Mouse (Mus musculus) lung, postnatal 36 days (tissue): ENCODE data around the gene Fam83d.
A peak's percentile ranks its signal among the peaks of the same experiment; 100 is the strongest.
"Not testable (repeated sequence)": the region's sequence is repeated elsewhere in the genome, so short reads cannot be mapped to it uniquely, and the experiment has no call there.

ENCODE experiments used
- DNase-seq: peaks from one replicate; pipeline ENCODE4 v3.0.0; 2022; ENCODE audit warnings: mixed read lengths

Gene Fam83d

GRCm38 (mm10) chr2:158767742-158768339 is at the start of gene Fam83d:
Gene Fam83d, plus strand, starts transcription at chr2:158768093.
- peak; percentile 99 for DNase-seq

- peak; percentile 44 for DNase-seq
These were observed 48.9 kb upstream of the Fam83d start for GRCm38 (mm10) chr2:158718816-158719549.

DNA sequence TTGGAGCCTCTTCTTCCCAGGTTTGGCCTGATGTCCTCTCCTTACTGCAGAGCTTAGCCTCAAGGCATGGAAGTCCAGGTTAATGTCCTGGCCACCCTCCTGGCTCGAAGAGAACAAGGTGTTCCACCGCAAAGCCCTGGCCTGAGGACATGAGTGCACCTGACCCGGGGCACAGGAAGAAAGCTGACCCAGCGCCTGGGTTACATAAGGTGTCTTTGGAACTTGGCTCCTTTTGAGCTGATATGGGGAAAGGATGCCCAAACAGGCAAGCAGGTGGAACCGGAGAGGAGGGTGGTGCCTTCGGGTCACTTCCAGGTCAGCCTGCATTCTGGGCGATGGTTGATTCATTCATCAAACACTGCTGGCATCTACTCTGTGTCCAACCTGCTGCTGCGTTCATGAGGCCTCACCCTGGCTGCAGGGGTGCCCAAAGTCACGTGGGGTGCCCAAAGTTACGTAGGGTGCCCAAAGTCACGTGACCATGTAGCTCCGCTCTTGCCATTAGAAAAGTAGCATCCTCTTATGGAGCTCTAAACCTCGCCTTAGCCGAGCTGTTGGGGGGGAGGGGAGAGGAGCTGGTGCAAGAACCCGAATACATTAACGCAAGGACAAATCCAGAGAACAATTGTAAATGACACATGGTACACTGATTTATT is 47.0 kb upstream of the Fam83d start:
- DNase-seq, result no peak

DNA sequence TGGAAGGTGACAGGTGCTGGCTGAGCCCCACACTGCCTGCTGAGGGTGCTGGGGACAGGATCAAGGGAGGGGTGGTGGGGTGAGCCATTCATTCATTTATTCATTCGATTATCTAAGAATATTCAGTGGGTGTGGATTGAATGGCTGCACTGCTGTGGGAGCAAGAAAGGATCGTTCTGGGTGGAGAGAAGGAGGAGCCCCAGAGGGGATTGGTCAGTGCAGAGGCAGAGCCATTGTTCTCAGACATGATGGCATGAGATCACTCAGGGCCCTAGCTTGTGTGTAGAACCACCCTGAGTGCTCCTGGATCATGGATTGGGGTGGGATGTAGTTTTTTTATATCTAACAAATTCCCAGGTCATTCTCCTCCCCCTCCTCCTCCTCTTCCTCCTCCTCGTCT is 46.4 kb upstream of the Fam83d start:
- no peak for DNase-seq

GRCm38 (mm10) chr2:158722135-158722534 is 45.8 kb upstream of the Fam83d start:
- DNase-seq, result no peak

DNA sequence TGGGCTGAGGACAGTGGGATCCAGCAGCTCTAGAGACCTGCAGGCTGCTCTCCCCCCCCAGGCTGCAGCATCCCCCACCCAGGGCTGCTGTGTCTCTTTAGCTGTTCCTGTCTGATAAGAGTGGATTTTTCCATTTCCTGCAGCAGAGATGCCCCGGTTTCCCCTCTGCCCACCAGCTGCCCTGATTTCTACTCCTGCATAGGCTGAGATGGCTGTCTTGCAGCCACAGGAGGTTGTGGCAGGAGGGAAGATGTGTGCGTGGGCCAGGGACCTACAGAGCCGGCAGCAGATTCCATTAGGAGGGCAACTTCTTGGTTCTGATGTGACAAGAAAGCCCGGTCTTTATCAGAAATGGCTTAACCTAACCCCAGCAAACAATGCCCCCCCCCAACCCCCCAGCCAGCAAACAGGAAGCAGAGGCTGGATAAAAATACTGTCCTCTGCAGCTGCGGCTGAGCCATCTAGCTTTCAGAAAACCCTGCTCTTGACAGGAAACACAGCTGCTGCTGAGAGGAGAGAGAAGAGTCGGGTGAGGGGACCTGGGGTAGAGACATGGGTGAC is 44.8 kb upstream of the Fam83d start:
- DNase-seq, result peak; percentile 41

- no peak for DNase-seq
These were observed 44.1 kb upstream of the Fam83d start for GRCm38 (mm10) chr2:158723806-158724205.

DNA sequence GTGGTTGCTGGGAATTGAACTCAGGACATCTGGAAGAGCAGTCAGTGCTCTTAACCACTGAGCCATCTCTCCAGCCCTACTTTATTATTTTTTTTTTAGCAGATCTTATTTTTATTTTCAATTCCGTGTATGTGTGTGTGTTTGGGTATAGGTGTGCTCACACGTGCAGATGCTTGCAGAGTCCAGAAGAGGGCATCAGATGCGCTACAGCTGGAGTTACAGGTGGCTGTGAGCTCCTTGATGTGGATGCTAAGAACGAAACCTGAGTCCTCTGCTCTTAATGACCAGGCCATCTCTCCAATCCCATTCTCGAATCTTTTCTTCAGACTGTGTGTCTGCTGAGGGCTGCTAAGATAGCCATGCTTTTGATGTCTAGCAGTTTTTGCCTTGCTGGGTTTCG is 41.6 kb upstream of the Fam83d start:
- no peak for DNase-seq

DNA sequence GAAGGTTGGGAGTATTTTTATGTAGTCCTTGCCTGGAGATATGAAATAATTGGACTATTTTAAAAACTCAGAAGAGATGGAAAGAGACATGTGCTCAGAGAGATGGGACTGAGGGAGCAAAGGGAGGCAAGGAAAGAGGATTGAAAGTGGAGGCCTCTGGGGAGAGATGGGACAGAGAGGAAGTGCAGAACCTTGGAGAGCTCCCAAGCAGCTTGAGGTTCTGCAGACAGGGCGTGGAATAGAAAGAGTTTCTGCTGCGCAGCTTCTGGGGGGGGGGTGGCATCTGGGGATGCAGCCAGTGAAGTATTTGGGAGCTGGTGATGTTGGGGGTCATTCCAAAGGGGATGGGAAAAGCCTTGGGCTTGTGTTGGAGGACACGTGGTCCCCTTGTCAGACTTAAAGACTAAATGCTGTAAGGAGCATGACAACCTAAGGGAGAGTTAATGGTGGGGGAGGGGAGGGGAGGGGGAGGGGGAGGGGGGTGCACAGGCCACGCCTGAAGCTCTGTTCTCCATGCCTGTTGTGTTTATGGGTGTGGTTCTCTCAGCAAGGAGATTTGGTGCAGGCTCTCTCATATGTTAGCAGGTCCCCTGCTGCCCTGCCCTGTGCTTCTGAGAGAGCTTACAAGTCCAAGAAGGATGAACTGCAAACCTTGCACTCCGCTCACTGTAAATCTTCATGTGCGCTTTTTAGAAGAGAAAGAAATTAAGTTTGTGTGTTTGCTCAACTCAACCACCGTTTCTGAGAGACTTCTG is 39.7 kb upstream of the Fam83d start:
- peak; percentile 46 for DNase-seq

GRCm38 (mm10) chr2:158730896-158731295 is 37.0 kb upstream of the Fam83d start:
- DNase-seq, result no peak

- DNase-seq, result no peak
These were observed 35.4 kb upstream of the Fam83d start for GRCm38 (mm10) chr2:158732521-158732920.

GRCm38 (mm10) chr2:158733136-158733535 is 34.8 kb upstream of the Fam83d start:
- no peak for DNase-seq

DNA sequence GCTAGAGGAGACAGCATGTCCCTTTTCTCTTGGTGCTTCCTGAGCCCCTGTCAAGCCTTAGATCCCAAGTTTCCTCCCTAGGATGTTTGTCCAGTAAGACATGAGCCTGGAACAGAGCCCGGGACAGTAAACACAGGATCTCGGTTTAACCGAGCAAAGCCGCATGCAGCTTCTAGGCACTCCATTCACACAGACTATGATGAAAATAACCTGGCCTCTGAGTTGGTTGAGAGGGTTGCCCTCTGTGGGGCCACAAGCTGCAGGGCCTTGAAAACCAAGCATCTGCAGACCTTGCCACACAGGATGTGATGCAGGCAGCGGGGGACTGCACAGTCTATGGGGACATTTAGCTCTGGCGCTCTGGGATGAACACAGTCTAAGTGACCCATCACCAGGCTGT is 34.0 kb upstream of the Fam83d start:
- peak; percentile 74 for DNase-seq

- DNase-seq, result peak; percentile 62
These were observed 33.3 kb upstream of the Fam83d start for GRCm38 (mm10) chr2:158734500-158735152.

DNA sequence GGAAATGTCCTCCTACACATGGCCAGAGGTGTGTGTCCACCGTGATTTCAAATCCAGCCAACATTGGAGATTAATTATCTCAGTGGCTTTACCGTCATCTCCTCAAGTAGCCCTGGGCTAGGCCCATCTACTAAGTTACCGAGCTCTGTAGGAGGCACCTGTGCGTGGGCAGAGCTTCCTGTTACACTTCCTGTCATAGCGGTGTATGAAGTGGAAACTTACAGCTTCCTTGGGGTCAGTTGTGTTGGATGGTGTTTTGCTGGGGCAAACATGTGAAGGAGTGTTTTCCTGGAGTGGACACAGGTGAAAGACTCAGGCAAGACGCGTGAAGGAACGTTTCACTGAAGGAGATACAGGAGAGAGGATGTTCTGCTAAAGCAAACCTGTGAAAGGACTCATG is 32.6 kb upstream of the Fam83d start:
- no peak for DNase-seq

DNA sequence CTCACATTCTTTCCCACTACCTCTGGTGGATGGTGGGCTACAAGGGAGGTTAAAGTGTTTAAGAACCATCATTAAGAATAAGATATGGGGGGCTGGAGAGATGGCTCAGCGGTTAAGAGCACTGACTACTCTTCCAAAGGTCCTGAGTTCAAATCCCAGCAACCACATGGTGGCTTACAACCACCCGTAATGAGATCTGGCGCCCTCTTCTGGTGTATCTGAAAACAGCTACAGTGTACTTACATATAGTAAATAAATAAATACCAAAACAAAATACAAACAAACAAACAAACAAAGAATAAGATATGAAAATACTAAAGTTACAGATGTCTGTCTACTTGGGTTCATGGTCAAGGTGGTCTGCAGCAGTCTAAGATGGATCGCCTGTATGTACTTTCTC is 31.6 kb upstream of the Fam83d start:
- not testable (repeated sequence) for DNase-seq

- no peak for DNase-seq
These were observed 29.3 kb upstream of the Fam83d start for GRCm38 (mm10) chr2:158738591-158738990.

GRCm38 (mm10) chr2:158739113-158739512 is 28.8 kb upstream of the Fam83d start:
- no peak for DNase-seq

DNA sequence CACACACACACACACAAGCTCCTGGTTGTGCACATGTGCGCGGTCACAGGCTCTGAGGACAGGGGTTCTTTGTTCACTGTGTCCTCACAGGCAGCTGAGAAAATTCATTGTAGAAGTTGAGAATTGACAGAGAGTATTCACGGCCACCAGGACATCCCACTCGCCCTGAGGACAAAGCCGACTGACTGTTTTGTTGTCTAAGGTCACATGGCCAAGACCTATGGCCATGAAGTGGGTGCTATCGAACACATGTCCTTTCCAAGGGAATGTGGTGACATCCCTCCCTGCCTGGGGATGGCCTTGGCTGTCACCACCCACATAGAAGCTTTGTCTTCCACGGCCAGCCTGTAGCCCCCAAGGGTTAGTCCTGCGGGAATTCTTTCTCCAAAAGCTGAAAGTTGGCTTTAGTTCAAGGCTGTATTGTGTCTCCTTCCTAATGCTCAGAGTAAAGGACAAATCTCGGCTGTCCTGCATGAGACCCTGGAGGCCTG is 26.8 kb upstream of the Fam83d start:
- DNase-seq, result no peak

DNA sequence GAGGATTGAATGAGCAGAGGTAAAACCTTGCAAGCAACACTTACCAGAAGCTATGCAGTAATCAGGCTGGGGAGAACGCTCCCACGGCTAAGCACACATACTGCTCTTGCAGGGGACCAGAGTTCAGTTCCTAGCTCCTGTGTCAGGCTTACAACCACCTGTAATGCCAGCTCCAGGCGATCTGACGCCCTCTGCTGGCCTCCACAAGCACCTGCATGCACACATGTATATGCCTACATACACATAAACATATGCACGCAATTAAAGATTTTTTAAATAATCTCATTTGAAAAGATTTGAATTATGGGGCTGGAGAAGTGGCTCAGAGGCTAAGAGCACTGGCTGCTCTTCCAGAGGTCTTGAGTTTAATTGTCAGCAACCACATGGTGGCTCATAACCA is 25.5 kb upstream of the Fam83d start:
- DNase-seq, result no peak

DNA sequence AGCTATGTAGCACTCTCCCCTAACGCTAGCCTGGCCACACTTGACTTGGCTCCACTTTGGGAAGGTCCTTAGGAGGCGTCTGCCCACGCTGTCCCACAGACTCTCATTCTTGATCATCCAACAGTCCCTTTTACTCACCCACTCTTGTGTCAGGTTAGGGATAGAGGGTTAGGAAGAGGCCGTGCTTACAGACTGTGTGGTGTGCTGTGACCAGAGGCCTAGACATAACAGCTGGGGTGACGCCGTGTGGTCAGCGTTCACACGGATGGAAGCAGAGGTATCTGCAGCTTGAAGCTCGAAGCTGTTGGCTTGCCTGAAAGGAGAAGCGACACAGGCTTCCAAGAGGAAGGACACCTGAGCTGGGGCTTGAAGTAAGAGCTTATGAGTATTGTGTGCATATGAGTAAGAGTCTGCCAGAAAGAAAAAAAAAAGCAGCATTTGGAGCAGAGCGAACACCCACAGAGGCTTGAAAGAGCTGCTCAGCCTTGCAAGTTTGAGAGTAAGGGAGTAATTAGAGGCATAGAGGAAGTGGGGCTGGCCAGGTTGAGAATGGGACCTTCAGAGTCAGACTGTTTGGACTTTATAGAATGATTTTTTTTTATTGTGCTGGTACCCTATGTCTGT is 24.3 kb upstream of the Fam83d start:
- no peak for DNase-seq

DNA sequence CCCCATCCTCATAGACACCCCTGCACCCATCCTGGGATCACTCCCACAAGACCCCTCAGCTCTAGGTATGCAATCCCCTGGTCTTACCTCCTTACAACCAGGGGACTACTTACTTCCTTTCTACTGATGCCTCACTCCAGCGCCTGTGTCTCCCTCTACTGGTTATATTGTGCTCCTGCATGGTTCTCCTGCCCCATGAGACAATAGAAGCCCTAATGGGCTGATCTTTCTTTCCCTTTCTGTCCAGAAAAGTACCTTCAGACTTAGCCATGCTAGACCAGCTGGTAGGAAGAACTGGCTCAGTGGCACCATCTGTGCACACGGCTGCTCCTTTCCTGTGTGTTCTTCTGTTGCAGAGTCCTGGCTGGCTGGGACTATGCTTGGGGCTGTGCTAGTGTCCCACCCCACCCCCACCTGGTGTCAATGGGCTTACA is 22.8 kb upstream of the Fam83d start:
- peak; percentile 60 for DNase-seq
